Mouse (Mus musculus): ENCODE results near the gene Fam107a.

Gene Fam107a

GRCm38 (mm10) chr14:8317194-8318097 is at the start of gene Fam107a:
TSS of gene Fam107a (minus strand) at chr14:8318023.
- no peak for DNase-seq (ENCODE audit: low read depth, low spot score)

DNA sequence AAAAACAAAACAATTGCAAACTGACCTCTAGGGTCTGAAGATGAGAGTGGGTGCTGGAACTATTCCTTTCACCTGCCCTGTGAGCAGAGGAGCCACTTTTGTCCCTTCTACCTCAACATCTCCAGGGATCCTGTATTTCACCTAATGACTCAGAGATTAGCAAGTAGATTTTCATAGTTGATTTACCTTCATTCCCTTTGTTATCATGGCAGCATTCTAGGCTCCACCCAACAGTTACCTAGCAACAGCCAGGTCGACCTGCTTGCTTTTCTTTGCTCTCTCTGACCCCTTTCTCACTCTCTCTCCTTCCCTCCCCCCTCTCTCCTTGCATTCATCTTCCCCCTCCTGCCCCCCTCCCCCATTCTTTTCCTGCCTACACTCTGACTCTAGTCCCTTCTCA is 49.3 kb upstream of the Fam107a start:
- DNase-seq (ENCODE audit: low read depth, low spot score) = no peak

DNA sequence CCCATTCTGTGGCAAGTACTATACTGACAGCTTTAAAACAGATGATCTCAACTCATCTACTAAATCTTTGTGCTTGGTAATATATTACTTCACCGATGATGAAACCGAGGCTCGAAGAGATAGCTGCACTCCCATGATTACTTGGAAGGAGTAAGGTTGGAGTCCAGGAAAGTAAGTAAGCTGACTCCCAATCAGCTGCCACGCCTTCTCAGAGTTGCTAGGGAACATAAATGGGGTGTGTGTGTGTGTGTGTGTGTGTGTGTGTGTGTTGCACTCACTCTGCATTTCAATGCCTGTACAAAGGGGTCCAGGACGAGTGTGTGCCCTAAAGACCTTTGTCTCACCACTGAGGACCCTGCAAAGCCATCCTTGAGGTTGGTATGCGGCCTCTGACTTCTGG is 48.0 kb upstream of the Fam107a start:
- no peak for DNase-seq (ENCODE audit: low read depth, low spot score)

DNA sequence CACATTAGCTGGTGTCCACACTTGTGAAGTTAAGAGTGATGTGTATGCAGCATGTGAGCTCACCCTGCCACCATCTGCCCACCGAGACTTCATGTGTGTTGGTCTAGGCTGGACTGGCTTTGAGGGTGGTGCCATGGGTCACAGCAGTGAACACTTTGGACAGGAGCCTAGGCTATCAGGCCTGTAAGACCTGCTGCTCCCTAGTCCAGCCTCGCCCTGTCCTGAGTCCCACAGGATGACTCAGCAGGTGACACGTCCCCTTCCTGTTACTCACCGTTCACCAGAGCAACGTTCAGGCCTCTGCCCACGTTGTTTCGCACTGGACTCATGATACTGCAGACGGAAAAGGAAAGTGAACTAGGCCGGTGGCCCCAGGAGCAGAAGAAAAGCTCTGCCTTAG is 39.0 kb upstream of the Fam107a start:
- no peak for DNase-seq (ENCODE audit: low read depth, low spot score)

DNA sequence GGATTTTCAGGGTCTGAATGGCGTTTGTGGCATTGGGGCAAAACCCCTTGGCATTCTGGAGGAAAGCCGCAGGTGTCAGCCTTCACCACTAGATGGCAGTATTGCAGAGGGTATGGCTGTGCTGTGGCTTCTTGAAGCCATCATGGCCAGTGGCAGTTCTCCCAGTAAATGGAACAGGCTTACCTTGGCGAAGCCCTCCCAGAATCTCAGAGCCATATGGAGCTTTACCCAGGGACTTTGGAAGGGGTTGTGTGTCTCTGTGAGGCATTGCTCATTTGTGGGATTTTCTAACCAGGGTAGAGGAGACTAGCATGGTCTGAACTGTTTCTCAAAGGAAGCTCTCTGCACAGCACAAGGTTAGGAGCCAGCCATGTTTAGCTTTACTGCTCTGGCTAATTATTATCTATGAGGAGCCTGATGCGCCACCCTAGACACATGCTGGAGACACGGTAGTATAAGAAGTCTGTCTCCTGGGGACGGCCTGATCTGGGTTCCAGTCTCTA is 38.2 kb upstream of the Fam107a start:
- DNase-seq (ENCODE audit: low read depth, low spot score) = peak; percentile 66

GRCm38 (mm10) chr14:8348927-8349326 is 31.1 kb upstream of the Fam107a start:
- DNase-seq (ENCODE audit: low read depth, low spot score) = peak; percentile 15

- peak; percentile 73 for DNase-seq (ENCODE audit: low read depth, low spot score)
Observed at GRCm38 (mm10) chr14:8346255-8346997, 28.6 kb upstream of the Fam107a start.

DNA sequence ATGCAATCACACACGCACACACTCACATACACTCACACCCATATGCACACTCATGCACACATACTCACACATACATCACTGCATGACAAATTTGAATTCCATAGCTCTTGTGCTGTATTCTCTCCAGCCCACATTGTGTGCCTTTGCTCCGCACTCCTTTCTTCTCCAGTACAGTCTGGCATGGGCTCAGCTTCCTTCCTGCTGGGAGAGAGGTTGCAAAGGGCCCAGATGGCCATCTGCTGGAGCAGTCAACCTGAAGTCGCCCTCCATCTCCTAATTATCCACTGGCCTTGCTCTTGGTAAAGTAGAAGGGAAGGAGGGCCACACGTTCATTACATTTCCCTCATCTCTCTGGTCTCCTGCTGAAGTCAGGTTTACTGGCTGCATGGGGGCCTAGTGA is 27.7 kb upstream of the Fam107a start:
- no peak for DNase-seq (ENCODE audit: low read depth, low spot score)

DNA sequence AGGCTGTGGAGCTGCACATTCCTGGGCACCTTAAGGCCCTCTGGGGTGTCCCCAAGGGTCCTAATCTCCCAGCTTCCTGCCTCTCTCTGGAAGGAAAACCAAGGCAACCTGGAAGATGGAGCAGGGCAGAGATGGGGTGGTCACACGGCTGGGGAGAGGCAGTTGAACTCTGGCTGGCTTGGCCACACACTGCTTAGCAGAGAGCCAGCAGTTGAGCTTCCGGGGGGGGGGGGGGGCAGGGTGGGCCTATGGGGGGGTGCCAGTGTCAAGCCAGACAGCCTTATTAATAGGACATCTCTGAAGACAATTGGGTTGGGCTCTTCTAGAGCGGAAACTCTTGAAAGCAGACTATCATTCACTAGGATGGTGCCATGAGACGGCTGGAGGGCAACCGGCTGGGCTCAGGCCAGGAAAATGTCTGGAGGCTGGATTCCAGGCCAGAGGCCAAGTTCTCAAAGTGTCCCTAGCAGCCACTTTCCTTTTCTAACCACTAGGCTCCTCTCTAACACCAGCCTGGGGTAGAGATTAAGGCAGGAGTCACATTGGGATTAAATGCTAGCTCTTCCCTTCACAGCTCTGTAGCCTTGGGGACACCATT is 24.8 kb upstream of the Fam107a start:
- DNase-seq (ENCODE audit: low read depth, low spot score) = no peak

GRCm38 (mm10) chr14:8340226-8340625 is 22.4 kb upstream of the Fam107a start:
- no peak for DNase-seq (ENCODE audit: low read depth, low spot score)

GRCm38 (mm10) chr14:8335947-8336346 is 18.1 kb upstream of the Fam107a start:
- no peak for DNase-seq (ENCODE audit: low read depth, low spot score)

DNA sequence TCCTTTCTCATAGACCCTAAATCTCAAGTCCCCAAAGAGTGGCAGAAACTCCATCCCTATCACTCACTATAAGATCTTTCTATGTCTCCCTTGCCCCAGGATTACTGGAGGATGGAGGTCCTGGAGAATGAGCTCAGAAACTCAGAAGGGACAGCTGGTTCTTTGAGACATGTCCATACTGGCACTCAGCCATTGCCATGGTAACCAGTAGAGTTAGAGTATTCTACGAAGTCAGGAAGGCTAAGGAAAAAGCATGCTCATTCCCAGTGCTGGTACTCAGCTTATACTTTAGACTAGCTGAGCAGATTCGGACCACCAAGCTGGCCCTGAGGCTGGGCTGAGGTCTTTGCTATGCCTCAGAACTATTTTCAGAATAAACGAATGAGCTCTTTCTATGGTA is 16.7 kb upstream of the Fam107a start:
- DNase-seq (ENCODE audit: low read depth, low spot score) = no peak

- DNase-seq (ENCODE audit: low read depth, low spot score) = no peak
Observed at GRCm38 (mm10) chr14:8332314-8333252, 14.8 kb upstream of the Fam107a start.

- no peak for DNase-seq (ENCODE audit: low read depth, low spot score)
Observed at GRCm38 (mm10) chr14:8331307-8331905, 13.6 kb upstream of the Fam107a start.

- no peak for DNase-seq (ENCODE audit: low read depth, low spot score)
Observed at GRCm38 (mm10) chr14:8330390-8330789, 12.6 kb upstream of the Fam107a start.

DNA sequence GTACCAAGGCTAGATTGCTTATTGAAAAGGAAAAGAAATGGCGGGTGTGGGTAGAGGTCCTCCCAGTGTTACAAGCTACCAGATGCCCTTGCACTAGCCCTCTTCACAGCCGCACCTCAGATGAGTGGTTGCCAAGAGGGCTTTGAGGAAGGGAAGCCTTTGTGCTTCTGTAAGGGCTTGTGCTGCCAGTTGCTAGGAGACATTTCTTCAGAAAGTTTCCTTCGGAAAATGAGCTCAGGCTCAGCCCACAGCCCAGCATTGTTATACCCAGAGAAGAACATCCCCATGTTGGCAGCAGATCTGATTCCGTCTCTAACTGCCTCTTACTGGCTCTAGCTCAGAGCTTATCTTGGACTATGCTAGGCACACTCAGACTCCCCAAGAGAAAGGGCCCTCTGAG is 11.7 kb upstream of the Fam107a start:
- DNase-seq (ENCODE audit: low read depth, low spot score) = no peak

- no peak for DNase-seq (ENCODE audit: low read depth, low spot score)
Observed at GRCm38 (mm10) chr14:8327371-8327770, 9.5 kb upstream of the Fam107a start.

DNA sequence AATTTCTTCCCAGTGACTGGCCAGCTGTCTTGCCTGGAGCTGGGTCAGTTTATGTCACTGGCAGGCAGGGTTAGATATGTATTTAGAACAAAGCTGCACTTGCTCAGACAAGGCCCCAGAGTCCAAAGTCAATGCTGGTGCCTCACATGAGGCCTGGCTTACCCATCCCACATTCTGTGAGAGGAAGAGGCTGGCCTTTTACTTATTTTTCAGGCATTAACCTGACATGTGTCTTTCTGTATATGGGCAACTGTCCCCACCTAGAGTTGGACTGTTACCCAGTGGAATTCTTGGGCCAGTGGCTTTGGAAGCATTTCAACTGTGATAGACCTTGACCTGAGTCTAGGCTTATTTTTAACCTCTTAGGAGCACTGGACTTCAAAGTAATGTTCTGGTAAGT is 9.1 kb upstream of the Fam107a start:
- DNase-seq (ENCODE audit: low read depth, low spot score) = no peak

- no peak for DNase-seq (ENCODE audit: low read depth, low spot score)
Observed at GRCm38 (mm10) chr14:8325746-8326145, 7.9 kb upstream of the Fam107a start.

DNA sequence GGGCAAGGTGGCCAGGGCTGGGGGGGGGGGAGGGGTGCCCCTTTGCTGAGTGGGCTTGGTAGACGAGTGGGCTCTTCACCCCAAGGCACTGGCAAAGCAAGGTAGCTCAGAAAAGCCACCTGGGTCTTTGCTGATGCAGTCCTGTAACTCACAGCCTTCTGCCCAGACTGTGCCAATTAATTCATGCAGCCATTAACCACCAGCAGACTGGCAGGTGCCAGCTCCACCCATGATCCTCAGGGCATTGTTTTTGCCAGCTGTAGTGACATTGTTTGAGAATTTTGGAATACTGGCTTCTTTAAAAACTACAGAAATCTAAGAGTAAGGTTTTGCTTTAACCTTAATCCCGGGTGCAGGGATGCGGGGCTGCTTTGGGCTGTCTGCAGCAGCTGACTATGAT is 2.7 kb upstream of the Fam107a start:
- DNase-seq (ENCODE audit: low read depth, low spot score) = no peak
